Mouse (Mus musculus) Patski (cell line): ENCODE measurements at regions not wholly inside any gene's neighbourhood (a gene's known extent, or its start where the extent isn't known, plus 50 kb on each side); places are given as distances from the start of the nearest gene placed in this dataset.

Experiments
- ATAC-seq: fragments of 100-300 bp; one replicate; pipeline ENCODE4 v1.8.0; 2021
- CTCF ChIA-PET: fragments of 350-600 bp; sonication (Branson Sonifier 250); formaldehyde crosslinking; loops from one replicate; lab custom pipeline; 2022; ENCODE audit warnings: inconsistent platforms; lab: Charles Lee
- POLR2A ChIA-PET: fragments of 350-600 bp; sonication (Branson Sonifier 250); formaldehyde crosslinking; loops from one replicate; lab custom pipeline; 2022; ENCODE audit warnings: antibody characterized with exemption, inconsistent platforms; lab: Charles Lee
- DNase-seq: peaks from one replicate; pipeline ENCODE4 v3.0.0-alpha.2; 2011; ENCODE audit warnings: low read depth, low spot score
- H3K27me3 ChIP-seq: fragments of 371-371 bp; one replicate; pipeline ENCODE4 v1.5.1; 2021
- CTCF ChIP-seq: fragments of 100-300 bp; IDR thresholded peaks from one replicate; pipeline ENCODE4 v1.5.1; 2021
- in situ Hi-C: fragments of 300-500 bp; cut with MboI; formaldehyde crosslinking; loops from 3 replicates; pipeline ENCODE4 v1.11.1; 2018; ENCODE audit warnings: low pct_unique_long_range_greater_than_20kb, mixed read lengths

DNA sequence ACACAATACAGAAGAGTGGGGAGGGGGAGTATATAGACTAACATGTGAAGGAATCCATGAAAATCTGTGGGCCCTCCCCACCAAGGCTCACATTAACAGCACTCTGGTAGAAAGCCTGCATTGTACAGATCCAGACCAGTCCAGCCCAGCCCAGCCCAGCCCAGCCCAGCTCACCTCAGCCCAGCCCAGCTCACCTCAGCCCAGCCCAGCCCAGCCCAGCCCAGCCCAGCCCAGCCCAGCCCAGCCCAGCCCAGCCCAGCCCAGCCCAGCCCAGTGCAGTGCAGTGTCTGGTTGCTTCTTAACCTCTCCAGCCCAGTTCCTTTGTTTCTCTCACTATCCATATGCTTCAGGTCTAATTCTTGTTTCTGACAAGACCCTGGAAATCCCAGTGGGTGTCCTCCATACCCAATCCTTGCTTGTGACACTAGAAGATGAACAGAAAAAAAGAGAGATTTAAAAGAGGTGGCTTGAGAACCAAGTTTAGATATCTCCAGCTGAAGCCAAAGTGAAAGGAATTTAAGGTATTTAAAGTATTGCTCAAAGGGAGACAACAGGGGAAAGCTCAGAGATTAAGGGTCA is 366.5 kb downstream of the Adam3 start:
- DNase-seq (no peak), ATAC-seq (no peak)
- CTCF ChIA-PET = no interaction called here
- POLR2A ChIA-PET = no interaction called here
- in situ Hi-C loops = no loop called here
- H3K27me3 ChIP-seq = no peaks in the 10 kb centered on the region
- TF ChIP-seq CTCF = no peak

DNA sequence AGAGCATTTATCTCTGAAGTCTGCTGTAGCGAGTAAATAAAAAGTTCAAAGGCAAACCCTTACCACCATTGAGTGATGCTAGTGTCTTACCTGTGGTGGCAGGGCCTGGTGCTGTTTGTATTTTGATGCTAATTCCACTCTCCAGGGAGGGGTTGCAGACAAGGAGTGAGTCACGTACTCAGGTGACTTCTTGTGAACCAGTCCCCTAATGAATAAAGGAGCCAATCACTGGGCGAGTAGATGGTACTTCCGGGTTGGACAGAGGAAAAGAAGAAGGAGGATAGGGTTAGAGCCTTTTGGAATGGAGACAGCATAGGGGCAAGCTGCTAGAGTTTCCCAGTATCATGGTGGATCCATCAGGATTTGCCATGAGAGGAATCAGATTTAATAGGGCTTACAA is 370.5 kb downstream of the Adam3 start:
- no peak for TF ChIP-seq CTCF
- no peak for DNase-seq
- in situ Hi-C loops = no loop called here
- CTCF ChIA-PET = interaction anchor here (1.1 kb wide), 1 partner anchor 19 kb away, joined by 3 read pairs; no protein-coding TSS in a partner anchor
- POLR2A ChIA-PET = no interaction called here
- ATAC-seq = no peak
- no peaks in the 10 kb centered on the region for H3K27me3 ChIP-seq

DNA sequence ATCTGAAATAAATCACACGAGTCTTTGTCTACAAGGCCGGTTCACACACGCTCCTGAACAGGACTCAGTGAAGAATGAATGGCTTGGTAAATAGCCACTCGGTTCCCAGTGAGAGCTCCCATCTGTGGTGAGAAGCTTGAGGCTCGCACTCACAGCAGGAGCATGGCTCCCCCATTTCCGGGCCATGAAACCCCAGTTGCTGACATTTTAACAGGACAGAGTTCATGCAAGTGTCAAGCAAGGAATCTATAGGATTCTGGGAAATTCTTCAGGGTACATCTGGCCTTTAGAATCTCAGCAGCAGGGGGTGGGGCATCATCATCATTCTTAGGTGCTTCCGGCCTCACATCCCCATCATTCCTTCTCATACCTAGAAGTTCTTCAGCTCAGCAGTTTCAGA is 371.8 kb downstream of the Adam3 start:
- DNase-seq (no peak), ATAC-seq (no peak)
- no peak for TF ChIP-seq CTCF

DNA sequence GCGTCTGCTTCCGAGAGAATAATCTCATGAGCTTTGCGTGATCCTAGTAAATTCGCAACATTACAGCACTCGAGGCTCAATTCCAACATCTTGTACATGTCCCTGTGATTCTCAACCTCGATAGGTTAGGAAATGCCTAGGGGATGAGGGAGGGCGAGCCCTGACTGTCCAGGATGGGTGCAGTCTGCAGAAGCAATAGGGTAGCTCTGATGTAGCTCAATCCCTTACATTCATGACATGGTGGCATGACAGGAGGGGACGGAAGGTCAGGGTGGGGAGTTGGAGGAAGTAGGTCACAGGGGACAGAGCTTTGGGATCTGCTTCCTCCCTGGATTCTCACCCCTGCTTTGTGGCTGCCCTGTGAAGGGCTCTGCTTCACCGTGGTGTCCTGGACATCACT is 373.3 kb downstream of the Adam3 start:
- H3K27me3 ChIP-seq = no peaks in the 10 kb centered on the region
- ATAC-seq (no peak), DNase-seq (no peak)
- no peak for TF ChIP-seq CTCF
- in situ Hi-C loops = no loop called here
- ChIA-PET CTCF (no interaction called here), POLR2A (no interaction called here)

More for the DNA sequence above, 371.8 kb downstream of the Adam3 start:
- in situ Hi-C loops = no loop called here
- H3K27me3 ChIP-seq = no peaks in the 10 kb centered on the region
- ChIA-PET CTCF (no interaction called here), POLR2A (no interaction called here)

DNA sequence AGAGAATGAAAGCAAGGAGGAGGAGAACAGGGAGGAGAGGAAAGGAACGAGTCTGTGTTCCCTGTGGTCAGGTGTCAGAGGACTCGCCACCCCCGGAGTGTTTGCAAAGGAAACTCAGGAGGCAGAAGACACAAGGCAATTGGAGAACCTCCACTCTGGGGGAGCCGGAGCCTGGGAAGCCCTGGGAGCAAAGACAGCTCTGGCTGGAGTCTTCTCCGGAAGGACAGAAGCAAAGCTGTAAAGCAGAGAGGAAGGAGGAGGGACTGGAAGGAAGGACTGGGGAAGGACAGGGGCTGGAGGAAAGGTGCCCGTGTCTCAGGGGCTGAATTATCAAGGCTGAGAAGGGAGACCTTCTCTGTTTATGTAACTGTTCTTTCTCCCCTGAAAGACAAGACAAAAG is 373.9 kb downstream of the Adam3 start:
- no peak for DNase-seq
- ChIA-PET CTCF (no interaction called here), POLR2A (no interaction called here)
- H3K27me3 ChIP-seq = no peaks in the 10 kb centered on the region
- TF ChIP-seq CTCF = no peak
- ATAC-seq = no peak
- in situ Hi-C loops = no loop called here

DNA sequence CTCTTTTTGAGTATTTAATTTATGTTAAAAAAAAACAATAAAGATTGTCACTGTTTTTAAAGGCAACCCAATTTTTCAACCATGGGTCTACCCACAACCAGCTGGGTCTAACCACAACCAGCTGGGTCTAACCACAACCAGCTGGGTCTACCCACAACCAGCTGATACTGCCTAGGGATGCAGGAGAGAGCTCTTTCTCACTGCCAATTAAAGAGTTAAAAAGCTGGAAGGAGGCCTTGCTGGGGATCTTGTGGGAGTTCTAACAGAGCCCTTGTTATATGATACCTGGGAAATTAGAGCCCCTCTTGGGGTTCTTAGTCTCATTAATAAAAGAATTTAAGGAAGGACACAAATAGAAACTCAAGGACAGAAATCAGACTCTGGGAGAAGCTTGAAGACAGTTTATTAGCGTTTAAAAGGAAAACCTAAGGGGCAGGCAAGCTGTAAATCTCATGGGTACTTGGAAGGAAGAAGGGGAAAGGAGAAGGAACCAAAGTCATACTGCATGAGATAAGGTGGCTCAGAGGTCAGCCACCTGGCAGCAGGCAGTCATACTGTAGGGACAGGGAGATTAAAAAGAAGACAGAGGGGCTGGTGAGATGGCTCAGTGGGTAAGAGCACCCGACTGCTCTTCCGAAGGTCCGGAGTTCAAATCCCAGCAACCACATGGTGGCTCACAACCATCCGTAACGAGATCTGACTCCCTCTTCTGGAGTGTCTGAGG is 379.1 kb downstream of the Adam3 start:
- TF ChIP-seq CTCF = no peak
- in situ Hi-C loops = no loop called here
- ChIA-PET POLR2A (no interaction called here), CTCF (no interaction called here)
- ATAC-seq (no peak), DNase-seq (no peak)
- H3K27me3 ChIP-seq = no peaks in the 10 kb centered on the region

DNA sequence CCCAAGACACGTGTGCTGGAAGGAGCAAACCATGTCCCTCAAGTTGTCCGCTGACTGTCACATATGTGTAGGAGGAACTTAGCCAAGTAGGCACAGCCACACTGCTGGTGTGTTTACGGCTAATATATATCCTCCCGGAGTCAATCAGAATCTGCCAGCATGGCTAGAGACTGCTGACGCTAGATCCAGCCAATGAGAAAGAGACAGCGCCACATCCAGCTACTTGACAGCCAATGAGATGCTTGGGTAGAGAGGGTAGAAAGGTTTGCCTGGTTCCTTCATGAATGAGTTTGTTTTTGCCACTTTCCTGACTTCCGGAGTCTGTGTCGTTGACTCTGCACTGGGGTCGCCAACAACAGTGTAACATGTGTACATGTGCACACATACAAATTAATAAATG is 387.0 kb downstream of the Adam3 start:
- POLR2A ChIA-PET = no interaction called here
- H3K27me3 ChIP-seq = peaks cover 11% of the 10 kb centered on the region
- CTCF ChIA-PET = no interaction called here
- TF ChIP-seq CTCF = no peak
- ATAC-seq (no peak), DNase-seq (no peak)
- in situ Hi-C loops = no loop called here

DNA sequence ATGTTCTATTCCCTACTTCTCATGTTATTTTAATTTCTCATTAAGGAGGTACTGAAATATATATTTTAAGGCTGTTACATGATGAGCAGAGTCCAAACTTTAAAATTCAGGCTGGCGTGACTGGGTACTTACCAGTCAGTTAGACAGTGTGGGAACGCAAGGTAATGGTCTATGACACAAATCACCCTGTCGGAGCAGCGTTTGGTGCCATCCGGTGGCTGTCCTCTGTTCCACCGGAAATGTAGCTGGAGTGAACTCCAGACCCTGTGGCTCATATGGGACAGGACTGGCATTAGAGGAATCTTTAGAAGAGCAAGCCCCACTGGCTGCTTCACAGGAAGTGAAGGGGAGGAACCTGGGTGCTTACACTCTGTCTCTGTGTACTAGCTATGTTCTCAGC is 388.0 kb downstream of the Adam3 start:
- peaks cover 11% of the 10 kb centered on the region for H3K27me3 ChIP-seq
- DNase-seq (no peak), ATAC-seq (peak; percentile 35)
- TF ChIP-seq CTCF = peak; percentile 77
- POLR2A ChIA-PET = no interaction called here
- in situ Hi-C loops = no loop called here
- CTCF ChIA-PET = no interaction called here

DNA sequence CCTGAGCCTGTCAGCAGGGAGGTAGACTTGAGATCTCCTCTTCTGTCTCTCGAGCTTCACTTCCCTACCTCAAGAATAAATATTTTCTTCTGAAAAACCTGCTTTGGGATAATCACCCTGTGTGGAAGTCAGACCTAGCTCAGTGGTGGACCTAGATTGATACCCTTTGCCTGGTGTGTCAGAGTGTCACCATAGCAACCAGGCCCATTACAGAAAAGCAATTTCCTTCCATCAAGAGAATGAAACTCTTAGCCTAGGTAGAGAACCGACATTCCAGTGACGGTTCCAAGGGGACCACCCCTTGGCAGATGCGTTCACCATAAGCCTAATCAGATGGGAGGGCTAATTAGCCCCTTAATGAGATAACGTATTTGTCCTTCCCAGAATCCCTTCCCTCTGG is 389.9 kb downstream of the Adam3 start:
- ChIA-PET CTCF (interaction anchor here (1.3 kb wide), 1 partner anchor 10 kb away, joined by 3 read pairs; no protein-coding TSS in a partner anchor), POLR2A (no interaction called here)
- DNase-seq (no peak), ATAC-seq (no peak)
- peaks cover 11% of the 10 kb centered on the region for H3K27me3 ChIP-seq
- TF ChIP-seq CTCF = no peak
- in situ Hi-C loops = no loop called here

DNA sequence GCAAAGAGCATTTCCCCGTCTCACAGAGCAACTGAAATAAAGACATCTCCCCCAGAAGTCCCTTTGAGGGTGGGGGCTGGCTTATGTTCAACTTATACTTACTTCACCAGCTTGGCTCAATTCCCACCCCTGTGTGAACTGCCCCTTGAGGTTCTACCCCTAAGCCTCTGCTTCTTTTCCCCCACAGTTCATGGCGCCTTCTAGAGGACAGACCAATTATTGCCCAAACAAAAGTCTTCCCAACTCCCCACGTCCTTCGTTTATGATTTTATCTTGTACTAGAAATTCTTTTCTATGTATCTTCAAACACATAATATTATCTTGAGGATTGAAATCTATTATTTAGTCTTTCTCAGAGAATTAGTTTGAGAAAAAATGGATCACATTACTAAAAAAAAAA is 391.9 kb downstream of the Adam3 start:
- ATAC-seq (no peak), DNase-seq (no peak)
- ChIA-PET CTCF (interaction anchor here (1.0 to 1.4 kb wide), 2 partner anchors 10 to 45 kb away, joined by 4 to 5 read pairs; no protein-coding TSS in a partner anchor), POLR2A (interaction anchor here (0.6 to 0.7 kb wide), 2 partner anchors 558 to 739 kb away, joined by 3 to 8 read pairs; no protein-coding TSS in a partner anchor)
- in situ Hi-C loops = no loop called here
- peaks cover 11% of the 10 kb centered on the region for H3K27me3 ChIP-seq
- TF ChIP-seq CTCF = peak; percentile 51

DNA sequence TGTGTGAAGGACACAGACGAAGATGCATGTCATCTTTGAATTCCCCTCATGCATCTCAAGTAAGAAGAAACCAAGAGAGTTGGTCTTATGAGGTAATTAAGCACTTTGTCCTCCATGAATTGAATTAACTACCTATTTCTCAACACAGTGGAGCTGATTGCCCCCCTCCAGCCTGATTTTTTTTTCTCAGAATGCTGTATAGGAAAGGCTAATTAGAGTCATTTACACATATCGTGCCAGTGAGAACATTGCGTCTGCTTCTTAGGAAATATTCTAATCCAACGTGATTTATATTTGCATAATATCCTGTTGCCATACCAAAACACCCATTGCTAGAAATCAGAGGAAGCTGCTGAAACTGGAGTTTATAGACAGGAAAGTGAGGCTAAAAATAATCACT is 414.8 kb downstream of the Adam3 start:
- CTCF ChIA-PET = interaction anchor here (1.0 to 1.7 kb wide), 2 partner anchors 16 to 689 kb away, joined by 3 read pairs; no protein-coding TSS in a partner anchor
- no peak for TF ChIP-seq CTCF
- DNase-seq = no peak

More for the DNA sequence above, 414.8 kb downstream of the Adam3 start:
- POLR2A ChIA-PET = no interaction called here
- in situ Hi-C loops = no loop called here
- H3K27me3 ChIP-seq = peaks cover 5% of the 10 kb centered on the region
- ATAC-seq = no peak
